Mouse (Mus musculus): Measurements from ENCODE around the gene Zdhhc14. TPM values are rescaled to one million over a fixed set of nuclear protein-coding genes. Genes with fewer than 3 reads are reported as not detected.

Zdhhc14 gene
- polyA plus RNA-seq, 1 experiment = 0.01 TPM

DNA sequence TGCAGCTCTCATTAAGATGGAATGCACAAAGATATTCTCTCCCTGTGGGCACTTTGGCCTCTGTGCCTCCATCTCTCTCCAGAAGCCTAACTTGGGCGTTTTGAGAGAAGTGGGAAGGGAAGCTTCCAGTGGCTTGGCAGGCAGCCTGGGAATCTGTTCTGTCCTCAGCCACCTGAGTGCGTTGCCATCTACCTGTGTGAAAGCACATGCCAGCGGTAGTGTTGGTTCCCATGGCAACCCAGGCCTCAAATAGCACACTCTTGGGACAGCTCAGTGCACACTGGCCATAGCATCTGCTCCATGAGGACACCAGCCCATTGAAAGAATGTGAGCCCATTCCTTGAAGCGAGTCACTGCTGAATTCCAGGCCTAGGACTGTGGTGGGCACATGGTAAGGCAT lies 83.2 kb downstream of the Zdhhc14 start:
- Histone ChIP-seq H3K4me3 (ENCODE audit: insufficient read depth, poor library complexity, severe bottlenecking) (no peak overlapping the region), H3K36me3 (ENCODE audit: control insufficient read depth, insufficient read depth) (no peaks in the 10 kb centered on the region), H3ac (ENCODE audit: control insufficient read depth, insufficient read length, low read depth) (no peak overlapping the region), H3K79me3 (ENCODE audit: low read depth) (no peaks in the 10 kb centered on the region), H3K27me3 (ENCODE audit: control insufficient read depth, insufficient read depth, insufficient read length) (peaks cover 5% of the 10 kb centered on the region), H3K79me2 (ENCODE audit: control insufficient read depth, insufficient read depth) (no peaks in the 10 kb centered on the region)
- TF ChIP-seq CEBPB (IDR thresholded peaks at IDR 0.05; ENCODE audit: low read depth) (no peak), FOSL1 (IDR thresholded peaks at IDR 0.05; ENCODE audit: insufficient read depth, low read length, poor library complexity, severe bottlenecking) (no peak), CTCF (IDR thresholded peaks at IDR 0.05; ENCODE audit: control insufficient read depth, insufficient read depth, insufficient read length) (no peak), MYOD1 (IDR thresholded peaks at IDR 0.05; ENCODE audit: control insufficient read depth, insufficient read length, low read depth) (no peak), MYOG (IDR thresholded peaks at IDR 0.05; ENCODE audit: control insufficient read depth, extremely low read depth, insufficient read length) (no peak), MAX (IDR thresholded peaks at IDR 0.05) (no peak)

DNA sequence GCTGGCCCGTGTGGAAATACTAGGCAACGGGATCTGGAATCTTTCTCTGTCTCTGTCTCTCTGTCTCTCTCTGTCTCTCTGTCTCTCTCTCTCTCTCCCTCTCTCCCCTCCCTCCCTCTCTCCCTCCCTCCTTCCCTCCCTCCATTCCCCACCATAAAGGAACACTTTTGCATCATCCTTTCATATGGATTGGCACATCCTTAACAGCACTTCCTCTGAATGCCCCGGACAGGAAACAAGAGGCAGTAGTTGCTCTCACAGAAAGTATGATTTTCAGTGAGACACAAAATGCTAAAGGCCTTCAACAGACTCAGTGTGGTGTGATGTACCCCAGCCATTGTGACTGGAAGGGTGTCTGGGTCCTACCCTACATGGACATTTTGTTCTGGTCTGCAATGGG lies 89.9 kb downstream of the Zdhhc14 start:
- H3K79me3 ChIP-seq (ENCODE audit: low read depth) = no peaks in the 10 kb centered on the region
- H3K4me3 ChIP-seq (ENCODE audit: insufficient read depth, poor library complexity, severe bottlenecking) = no peak overlapping the region
- H3K27me3 ChIP-seq (ENCODE audit: control insufficient read depth, insufficient read depth, insufficient read length) = peaks cover 23% of the 10 kb centered on the region
- TF ChIP-seq USF1 (IDR thresholded peaks at IDR 0.05; ENCODE audit: low read depth) (no peak), FOSL1 (IDR thresholded peaks at IDR 0.05; ENCODE audit: insufficient read depth, low read length, poor library complexity, severe bottlenecking) (no peak), MYOG (IDR thresholded peaks at IDR 0.05; ENCODE audit: control insufficient read depth, extremely low read depth, insufficient read length) (no peak), MYOD1 (IDR thresholded peaks at IDR 0.05; ENCODE audit: control insufficient read depth, insufficient read length, low read depth) (no peak)
- no peaks in the 10 kb centered on the region for H3K36me3 ChIP-seq (ENCODE audit: control insufficient read depth, insufficient read depth)
- no peak overlapping the region for H3ac ChIP-seq (ENCODE audit: control insufficient read depth, insufficient read length, low read depth)
- H3K79me2 ChIP-seq (ENCODE audit: control insufficient read depth, insufficient read depth) = no peaks in the 10 kb centered on the region

DNA sequence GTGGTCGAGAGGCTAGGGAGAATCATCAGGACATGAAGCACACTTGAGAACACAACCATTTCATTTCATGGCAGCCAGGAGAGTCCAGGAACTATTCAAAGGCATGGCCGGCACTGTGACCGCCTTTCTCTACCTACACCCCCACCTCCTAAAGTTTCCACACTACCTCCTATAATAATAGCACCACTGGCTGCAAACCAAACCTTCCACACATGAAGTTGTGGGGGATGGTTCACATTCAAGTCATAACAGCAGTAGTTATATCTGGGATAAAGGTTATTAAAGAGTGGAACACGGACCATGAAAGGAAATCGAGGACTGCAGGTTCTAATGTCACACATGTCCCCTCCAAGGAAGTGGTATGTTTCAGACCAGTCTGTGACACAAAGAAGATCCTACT lies 90.6 kb downstream of the Zdhhc14 start:
- H3ac ChIP-seq (ENCODE audit: control insufficient read depth, insufficient read length, low read depth) = no peak overlapping the region
- H3K79me2 ChIP-seq (ENCODE audit: control insufficient read depth, insufficient read depth) = no peaks in the 10 kb centered on the region
- no peaks in the 10 kb centered on the region for H3K79me3 ChIP-seq (ENCODE audit: low read depth)
- H3K4me3 ChIP-seq (ENCODE audit: insufficient read depth, poor library complexity, severe bottlenecking) = no peak overlapping the region
- no peaks in the 10 kb centered on the region for H3K36me3 ChIP-seq (ENCODE audit: control insufficient read depth, insufficient read depth)
- no peak for TF ChIP-seq CEBPB (IDR thresholded peaks at IDR 0.05; ENCODE audit: low read depth)
- no peak for TF ChIP-seq USF1 (IDR thresholded peaks at IDR 0.05; ENCODE audit: low read depth)
- TF ChIP-seq MAX (IDR thresholded peaks at IDR 0.05) = no peak
- no peak for TF ChIP-seq FOSL1 (IDR thresholded peaks at IDR 0.05; ENCODE audit: insufficient read depth, low read length, poor library complexity, severe bottlenecking)
- TF ChIP-seq MYOD1 (IDR thresholded peaks at IDR 0.05; ENCODE audit: control insufficient read depth, insufficient read length, low read depth) = no peak
- no peak for TF ChIP-seq CTCF (IDR thresholded peaks at IDR 0.05; ENCODE audit: control insufficient read depth, insufficient read depth, insufficient read length)
- TF ChIP-seq MYOG (IDR thresholded peaks at IDR 0.05; ENCODE audit: control insufficient read depth, extremely low read depth, insufficient read length) = no peak
- H3K27me3 ChIP-seq (ENCODE audit: control insufficient read depth, insufficient read depth, insufficient read length) = peaks cover 28% of the 10 kb centered on the region

DNA sequence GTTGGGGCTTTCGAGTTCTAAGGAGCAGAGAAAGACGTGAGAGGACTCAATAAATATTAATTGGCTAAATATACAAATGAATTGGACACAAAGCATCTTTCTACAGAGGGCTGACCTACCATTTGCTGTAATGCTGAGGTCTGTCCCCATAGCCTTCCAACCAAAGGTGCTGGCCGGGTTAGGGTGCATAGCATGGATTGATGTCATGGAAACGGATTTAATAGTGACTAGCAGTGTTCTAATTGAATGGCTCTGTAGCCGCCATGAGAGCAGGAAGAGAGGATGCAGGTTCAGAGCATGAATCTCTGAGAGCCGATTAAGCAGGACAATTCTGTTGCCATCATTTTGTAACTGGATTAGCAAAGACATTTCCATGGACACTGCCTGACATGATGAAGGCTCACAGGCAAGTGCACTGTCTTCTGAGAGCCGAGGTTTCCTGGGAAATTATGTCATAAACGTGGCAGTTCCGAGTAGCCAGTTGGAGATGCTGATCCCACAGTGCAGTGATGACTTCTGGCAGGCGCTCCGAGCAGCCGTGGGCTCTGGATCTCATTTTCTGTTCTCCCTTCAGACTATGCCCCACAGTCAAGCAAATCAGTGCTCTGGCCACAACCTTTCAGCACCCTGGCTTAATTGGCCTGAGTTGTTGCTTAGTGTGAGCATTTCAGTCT lies 91.3 kb downstream of the Zdhhc14 start:
- no peak for TF ChIP-seq MYOG (IDR thresholded peaks at IDR 0.05; ENCODE audit: control insufficient read depth, extremely low read depth, insufficient read length)
- no peak for TF ChIP-seq CEBPB (IDR thresholded peaks at IDR 0.05; ENCODE audit: low read depth)
- no peak for TF ChIP-seq FOSL1 (IDR thresholded peaks at IDR 0.05; ENCODE audit: insufficient read depth, low read length, poor library complexity, severe bottlenecking)
- Histone ChIP-seq H3ac (ENCODE audit: control insufficient read depth, insufficient read length, low read depth) (no peak overlapping the region), H3K79me2 (ENCODE audit: control insufficient read depth, insufficient read depth) (no peaks in the 10 kb centered on the region)

DNA sequence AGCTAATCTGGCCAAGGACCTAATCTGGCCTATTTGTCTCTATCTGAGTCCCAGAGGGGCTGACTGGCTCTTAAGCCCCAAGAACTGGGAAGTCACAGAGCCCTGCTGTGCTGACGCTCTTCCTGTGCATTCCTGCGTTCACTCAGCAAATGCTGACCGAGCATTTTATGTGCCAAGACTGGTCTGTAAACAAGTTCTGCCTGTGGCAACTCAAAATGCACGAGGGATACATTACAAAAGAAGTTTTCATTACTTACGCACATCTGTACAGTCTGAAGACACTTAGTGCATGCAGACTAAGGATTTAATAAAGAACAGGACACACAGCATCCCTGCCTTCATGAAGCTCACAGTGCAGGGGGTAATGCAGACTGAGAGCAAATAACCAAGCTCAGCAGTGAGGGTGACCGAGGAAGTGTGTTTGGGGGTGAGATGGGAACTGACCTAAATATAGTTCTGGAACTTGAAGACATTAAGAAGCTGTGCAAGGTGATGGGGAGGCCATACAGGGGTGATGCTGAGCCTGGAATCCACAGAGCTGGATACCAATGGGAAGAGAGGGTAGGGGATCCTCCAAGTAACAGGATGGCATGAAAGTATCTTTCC lies 99.3 kb downstream of the Zdhhc14 start:
- H3K79me3 ChIP-seq (ENCODE audit: low read depth) = no peaks in the 10 kb centered on the region
- no peak for TF ChIP-seq MAX (IDR thresholded peaks at IDR 0.05)
- no peak for TF ChIP-seq CTCF (IDR thresholded peaks at IDR 0.05; ENCODE audit: control insufficient read depth, insufficient read depth, insufficient read length)
- TF ChIP-seq MYOG (IDR thresholded peaks at IDR 0.05; ENCODE audit: control insufficient read depth, extremely low read depth, insufficient read length) = no peak
- TF ChIP-seq MYOD1 (IDR thresholded peaks at IDR 0.05; ENCODE audit: control insufficient read depth, insufficient read length, low read depth) = no peak
- no peak for TF ChIP-seq FOSL1 (IDR thresholded peaks at IDR 0.05; ENCODE audit: insufficient read depth, low read length, poor library complexity, severe bottlenecking)
- TF ChIP-seq USF1 (IDR thresholded peaks at IDR 0.05; ENCODE audit: low read depth) = no peak
- no peak for TF ChIP-seq CEBPB (IDR thresholded peaks at IDR 0.05; ENCODE audit: low read depth)
- H3K27me3 ChIP-seq (ENCODE audit: control insufficient read depth, insufficient read depth, insufficient read length) = peaks cover 52% of the 10 kb centered on the region
- H3ac ChIP-seq (ENCODE audit: control insufficient read depth, insufficient read length, low read depth) = no peak overlapping the region
- no peak overlapping the region for H3K4me3 ChIP-seq (ENCODE audit: insufficient read depth, poor library complexity, severe bottlenecking)
- H3K36me3 ChIP-seq (ENCODE audit: control insufficient read depth, insufficient read depth) = no peaks in the 10 kb centered on the region
- no peaks in the 10 kb centered on the region for H3K79me2 ChIP-seq (ENCODE audit: control insufficient read depth, insufficient read depth)

More for the DNA sequence above, 91.3 kb downstream of the Zdhhc14 start:
- Histone ChIP-seq H3K4me3 (ENCODE audit: insufficient read depth, poor library complexity, severe bottlenecking) (no peak overlapping the region), H3K36me3 (ENCODE audit: control insufficient read depth, insufficient read depth) (no peaks in the 10 kb centered on the region), H3K27me3 (ENCODE audit: control insufficient read depth, insufficient read depth, insufficient read length) (peaks cover 35% of the 10 kb centered on the region), H3K79me3 (ENCODE audit: low read depth) (no peaks in the 10 kb centered on the region)

DNA sequence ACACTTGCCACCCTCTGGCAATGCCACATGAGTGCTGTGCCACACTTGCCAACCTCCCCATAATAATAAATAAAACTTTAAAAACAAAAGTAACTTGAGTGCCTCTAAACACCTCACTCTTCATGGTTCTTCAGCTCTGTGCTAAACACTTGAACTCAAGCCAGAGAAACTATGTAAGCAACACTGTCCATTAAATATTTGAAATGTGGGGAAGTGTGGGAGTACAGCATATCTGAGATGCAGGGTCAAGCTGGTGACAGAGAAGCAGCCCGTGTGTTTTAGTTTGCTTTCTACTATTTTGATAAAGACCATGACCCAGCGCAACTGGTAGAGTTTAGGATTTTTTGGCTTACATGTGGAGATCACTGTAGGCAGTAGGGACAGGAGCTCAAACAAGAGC lies 100.7 kb downstream of the Zdhhc14 start:
- H3K4me3 ChIP-seq (ENCODE audit: insufficient read depth, poor library complexity, severe bottlenecking) = no peak overlapping the region
- peaks cover 57% of the 10 kb centered on the region for H3K27me3 ChIP-seq (ENCODE audit: control insufficient read depth, insufficient read depth, insufficient read length)
- no peak overlapping the region for H3ac ChIP-seq (ENCODE audit: control insufficient read depth, insufficient read length, low read depth)
- H3K36me3 ChIP-seq (ENCODE audit: control insufficient read depth, insufficient read depth) = no peaks in the 10 kb centered on the region
- no peaks in the 10 kb centered on the region for H3K79me3 ChIP-seq (ENCODE audit: low read depth)
- TF ChIP-seq MYOD1 (IDR thresholded peaks at IDR 0.05; ENCODE audit: control insufficient read depth, insufficient read length, low read depth) = no peak
- no peak for TF ChIP-seq CEBPB (IDR thresholded peaks at IDR 0.05; ENCODE audit: low read depth)
- no peak for TF ChIP-seq USF1 (IDR thresholded peaks at IDR 0.05; ENCODE audit: low read depth)
- no peak for TF ChIP-seq CTCF (IDR thresholded peaks at IDR 0.05; ENCODE audit: control insufficient read depth, insufficient read depth, insufficient read length)
- TF ChIP-seq MYOG (IDR thresholded peaks at IDR 0.05; ENCODE audit: control insufficient read depth, extremely low read depth, insufficient read length) = no peak
- no peak for TF ChIP-seq FOSL1 (IDR thresholded peaks at IDR 0.05; ENCODE audit: insufficient read depth, low read length, poor library complexity, severe bottlenecking)
- TF ChIP-seq MAX (IDR thresholded peaks at IDR 0.05) = no peak
- H3K79me2 ChIP-seq (ENCODE audit: control insufficient read depth, insufficient read depth) = no peaks in the 10 kb centered on the region

Data from C2C12 (cell line).